Mouse (Mus musculus) telencephalon, adult 2 months (tissue): ENCODE data around the gene Teddm2.
"Not testable (repeated sequence)": the region's sequence is repeated elsewhere in the genome, so short reads cannot be mapped to it uniquely, and the experiment has no call there.

Experiments used
- DNase-seq: peaks from one replicate; pipeline ENCODE4 v3.0.0-alpha.2; 2011; ENCODE audit warnings: low read depth, low spot score

The Teddm2 gene

GRCm38 (mm10) chr1:153904236-153904635 lies 4.2 kb upstream of the Teddm2 start:
- peak; percentile 45 for DNase-seq

GRCm38 (mm10) chr1:153903006-153903405 lies 3.0 kb upstream of the Teddm2 start:
- DNase-seq: no peak

GRCm38 (mm10) chr1:153900860-153901730 lies 1.1 kb upstream of the Teddm2 start:
- no peak for DNase-seq

- no peak for DNase-seq
Observed at GRCm38 (mm10) chr1:153900381-153900780, 353 bp upstream of the Teddm2 start.

- DNase-seq: no peak
Observed at GRCm38 (mm10) chr1:153898989-153899730, 868 bp downstream of the Teddm2 start.

GRCm38 (mm10) chr1:153897196-153897595 lies 2.8 kb downstream of the Teddm2 start:
- no peak for DNase-seq

- peak; percentile 71 for DNase-seq
Observed at GRCm38 (mm10) chr1:153894979-153895378, 5.0 kb downstream of the Teddm2 start.

- no peak for DNase-seq
Observed at GRCm38 (mm10) chr1:153894201-153894893, 5.7 kb downstream of the Teddm2 start.

GRCm38 (mm10) chr1:153893746-153894145 lies 6.3 kb downstream of the Teddm2 start:
- DNase-seq: no peak

GRCm38 (mm10) chr1:153891442-153891841 lies 8.6 kb downstream of the Teddm2 start, which contains the start of gene Teddm1a:
Gene Teddm1a, plus strand, starts transcription at chr1:153891742.
- no peak for DNase-seq

- DNase-seq: no peak
Observed at GRCm38 (mm10) chr1:153890121-153890520, 9.9 kb downstream of the Teddm2 start.

GRCm38 (mm10) chr1:153886024-153886633 lies 13.9 kb downstream of the Teddm2 start:
- no peak for DNase-seq

GRCm38 (mm10) chr1:153880391-153880790 lies 19.6 kb downstream of the Teddm2 start:
- not testable (repeated sequence) for DNase-seq

GRCm38 (mm10) chr1:153874045-153874444 lies 26.0 kb downstream of the Teddm2 start, which contains the start of gene Teddm1b:
Gene Teddm1b, plus strand, starts transcription at chr1:153874345.
- DNase-seq: no peak

- no peak for DNase-seq
Observed at GRCm38 (mm10) chr1:153855946-153856345, 44.1 kb downstream of the Teddm2 start.

GRCm38 (mm10) chr1:153852696-153853095 lies 47.3 kb downstream of the Teddm2 start:
- DNase-seq: not testable (repeated sequence)

- peak; percentile 17 for DNase-seq
Observed at GRCm38 (mm10) chr1:153846867-153847266, 53.2 kb downstream of the Teddm2 start.

- DNase-seq: no peak
Observed at GRCm38 (mm10) chr1:153846420-153846819, 53.6 kb downstream of the Teddm2 start.

GRCm38 (mm10) chr1:153844042-153844441 lies 56.0 kb downstream of the Teddm2 start, which contains the start of gene Rgsl1:
Gene Rgsl1, minus strand, starts transcription at chr1:153844142.
- no peak for DNase-seq

GRCm38 (mm10) chr1:153842121-153842740 lies 57.8 kb downstream of the Teddm2 start:
- no peak for DNase-seq

- no peak for DNase-seq
Observed at GRCm38 (mm10) chr1:153836036-153836435, 64.0 kb downstream of the Teddm2 start.
